Mouse (Mus musculus): ENCODE results near the gene Aff3. TPM values are rescaled to one million over a fixed set of nuclear protein-coding genes. Genes with fewer than 3 reads are reported as not detected.
A peak's percentile ranks its signal among the peaks of the same experiment; 100 is the strongest.

The Aff3 gene
- polyA plus RNA-seq, 1 experiment from 2014 or later = 25.7 TPM

DNA sequence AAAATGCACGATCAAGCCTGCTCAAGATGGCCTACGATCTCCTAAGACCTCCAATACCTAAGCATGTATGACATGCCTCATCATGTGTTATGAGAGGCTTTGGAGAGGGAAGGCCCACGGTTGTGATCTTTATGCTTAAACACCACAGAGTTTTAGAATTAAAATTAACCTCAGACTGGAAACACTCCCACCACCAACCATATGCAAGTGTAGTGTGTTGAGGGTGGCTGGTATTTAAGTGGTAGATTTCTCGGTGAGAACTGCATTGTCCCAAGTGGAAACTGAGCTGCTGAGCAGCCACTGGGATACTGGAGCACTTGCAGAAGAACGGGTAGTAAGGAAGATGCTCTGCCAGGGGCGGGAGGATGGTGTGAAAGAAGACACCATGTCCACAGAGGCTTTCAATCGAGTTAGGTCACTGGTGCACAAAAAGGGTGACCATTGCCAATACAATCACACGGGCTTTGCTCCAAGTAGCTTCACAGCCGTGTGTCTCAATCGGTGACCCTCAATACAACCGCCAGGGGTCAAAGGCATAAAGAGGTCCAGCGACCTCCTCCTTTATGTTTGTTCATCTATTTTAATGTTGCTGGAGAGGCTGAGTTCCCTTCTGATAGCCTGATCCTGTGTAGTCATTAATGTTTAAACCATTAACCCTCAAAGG, 150.7 kb downstream of the Aff3 start:
- no peak overlapping the region for H3K4me2 ChIP-seq
- H3K4me1 ChIP-seq = peaks cover 23% of the 10 kb centered on the region
- ATAC-seq (ENCODE audit: low FRiP score) = no peak
- no peaks in the 10 kb centered on the region for H3K36me3 ChIP-seq (replicated peaks)
- H3K27me3 ChIP-seq = no peaks in the 10 kb centered on the region
- no peak overlapping the region for H3K27ac ChIP-seq
- no peak overlapping the region for H3K9ac ChIP-seq
- no peaks in the 10 kb centered on the region for H3K9me3 ChIP-seq
- no peak overlapping the region for H3K4me3 ChIP-seq (replicated peaks)
- WGBS = 61% methylated on average over 12 of the region's 12 CpGs

DNA sequence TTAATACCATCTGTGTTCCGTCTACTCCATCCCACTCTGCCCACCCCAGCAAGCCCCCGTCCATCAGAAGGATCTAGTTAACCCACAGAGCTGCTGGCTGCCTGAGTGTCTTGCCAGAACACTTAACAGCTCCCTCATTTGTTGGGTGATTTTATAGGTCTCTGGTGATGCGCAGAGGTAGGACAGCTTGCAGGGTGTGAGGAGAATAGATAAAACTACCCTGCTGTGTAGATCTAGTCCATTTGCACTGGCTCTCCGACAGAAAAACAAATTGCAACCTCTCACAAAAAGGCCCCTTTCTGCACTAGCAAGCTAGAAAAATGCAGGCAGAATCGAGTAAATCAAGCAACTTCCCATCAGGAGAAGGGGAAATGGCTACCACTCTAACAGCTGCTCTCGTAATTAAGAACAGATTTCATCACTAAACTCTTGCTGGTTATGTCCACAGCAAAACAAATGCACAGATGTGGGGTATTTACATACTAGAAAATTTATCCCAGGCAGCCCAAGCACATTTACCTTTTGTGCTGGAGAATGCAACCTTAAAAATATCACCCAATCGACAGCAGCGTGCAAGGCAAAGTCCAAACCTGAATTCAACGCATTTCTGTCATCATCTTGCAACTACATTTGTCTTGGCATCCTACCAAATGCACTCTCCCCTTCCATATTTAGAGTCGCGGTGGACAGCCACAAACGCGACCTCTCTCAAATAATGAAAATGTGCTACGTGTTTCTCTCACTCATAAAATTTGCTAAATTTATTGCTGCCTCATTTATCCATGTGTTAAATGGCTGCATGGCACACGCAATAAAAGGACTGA, 152.3 kb downstream of the Aff3 start:
- no peak overlapping the region for H3K4me3 ChIP-seq (replicated peaks)
- H3K27ac ChIP-seq = peak overlapping the region; percentile 69
- H3K4me2 ChIP-seq = no peak overlapping the region
- H3K4me1 ChIP-seq = peaks cover 23% of the 10 kb centered on the region
- H3K27me3 ChIP-seq = no peaks in the 10 kb centered on the region
- ATAC-seq (ENCODE audit: low FRiP score) = 0 out of 2 replicates have a peak, but pooled peaks have one; percentile 27
- no peaks in the 10 kb centered on the region for H3K36me3 ChIP-seq (replicated peaks)
- H3K9ac ChIP-seq = no peak overlapping the region
- 58% methylated on average over 15 of the region's 15 CpGs for WGBS
- H3K9me3 ChIP-seq = no peaks in the 10 kb centered on the region

DNA sequence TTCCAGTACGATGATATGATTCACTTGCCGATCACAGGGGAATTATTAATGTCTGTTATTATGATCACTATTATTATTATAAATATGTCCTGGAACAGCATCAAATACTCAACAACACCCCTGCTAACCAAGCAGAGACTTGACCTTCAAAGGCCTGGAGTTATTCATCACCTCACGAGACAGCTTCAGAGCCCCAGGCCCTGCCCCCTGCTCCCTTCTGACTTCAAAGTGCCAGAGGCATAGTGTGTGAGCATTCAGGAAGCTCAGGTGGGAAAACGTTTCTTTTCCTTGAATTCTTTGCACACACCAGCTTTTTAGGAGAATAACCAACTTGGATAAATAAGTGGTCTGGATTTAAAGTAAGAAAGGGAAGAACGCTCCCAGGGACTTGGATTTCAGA, 153.7 kb downstream of the Aff3 start:
- H3K9ac ChIP-seq = no peak overlapping the region
- H3K4me3 ChIP-seq (replicated peaks) = no peak overlapping the region
- 0 out of 2 replicates have a peak overlapping the region, but pooled peaks have one; percentile 65 for H3K27ac ChIP-seq
- no peaks in the 10 kb centered on the region for H3K9me3 ChIP-seq
- no peaks in the 10 kb centered on the region for H3K36me3 ChIP-seq (replicated peaks)
- ATAC-seq (ENCODE audit: low FRiP score) = no peak
- WGBS = 72% methylated on average over 5 of the region's 5 CpGs
- H3K4me2 ChIP-seq = no peak overlapping the region
- peaks cover 29% of the 10 kb centered on the region for H3K4me1 ChIP-seq
- H3K27me3 ChIP-seq = no peaks in the 10 kb centered on the region

DNA sequence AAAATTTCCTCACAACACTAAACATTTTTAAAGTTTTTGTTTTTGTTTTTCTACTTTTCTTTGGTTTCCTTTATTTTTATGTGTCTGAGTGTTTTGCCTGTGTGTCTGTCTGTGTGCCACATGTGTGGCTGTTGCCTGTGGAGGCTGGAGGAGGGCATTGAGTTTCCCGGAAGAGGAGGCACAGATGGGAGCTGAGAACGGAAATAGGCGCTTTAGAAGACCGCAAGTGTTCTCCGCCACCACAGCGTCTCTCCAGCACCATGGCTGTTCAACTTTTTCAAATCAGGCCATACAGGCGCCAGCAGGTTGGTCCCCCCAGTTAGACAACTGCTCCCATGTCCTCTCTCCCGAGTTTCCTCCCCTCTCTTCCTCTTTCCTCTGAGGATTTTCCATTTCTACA, 155.5 kb downstream of the Aff3 start:
- H3K36me3 ChIP-seq (replicated peaks) = no peaks in the 10 kb centered on the region
- no peak overlapping the region for H3K9ac ChIP-seq
- H3K4me1 ChIP-seq = peaks cover 25% of the 10 kb centered on the region
- H3K27me3 ChIP-seq = no peaks in the 10 kb centered on the region
- no peak overlapping the region for H3K27ac ChIP-seq
- WGBS = 85% methylated on average over 8 of the region's 8 CpGs
- no peak for ATAC-seq (ENCODE audit: low FRiP score)
- H3K4me3 ChIP-seq (replicated peaks) = no peak overlapping the region
- no peaks in the 10 kb centered on the region for H3K9me3 ChIP-seq
- no peak overlapping the region for H3K4me2 ChIP-seq

DNA sequence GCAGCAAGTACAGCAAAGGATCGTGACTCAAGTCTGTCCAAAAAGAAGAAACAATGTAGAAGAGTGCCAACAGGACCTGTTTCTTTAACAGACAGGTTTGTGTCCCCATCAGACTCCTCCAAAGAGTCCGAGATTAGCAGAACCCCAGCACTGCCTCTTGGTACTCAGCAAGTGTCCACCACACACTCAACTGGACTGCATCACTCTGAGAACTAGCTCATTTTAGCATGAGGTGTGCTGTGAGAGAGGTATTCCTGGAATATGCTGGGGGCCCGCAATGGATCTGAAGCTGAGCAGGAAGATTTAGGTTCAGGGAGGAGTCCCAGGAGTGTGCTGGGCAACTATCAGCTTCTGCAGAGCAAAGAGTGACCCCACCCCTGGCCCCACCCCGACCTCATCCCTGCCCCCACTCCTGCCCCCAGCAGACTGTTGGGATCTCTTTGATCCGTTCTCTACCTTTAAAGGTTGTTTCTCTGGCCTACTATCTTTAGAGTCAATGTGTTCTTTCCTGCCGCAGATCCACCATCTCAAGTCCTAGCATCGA, 157.0 kb downstream of the Aff3 start:
- 93% methylated on average over 7 of the region's 7 CpGs for WGBS
- Histone ChIP-seq H3K9me3 (no peaks in the 10 kb centered on the region), H3K4me2 (no peak overlapping the region), H3K27ac (no peak overlapping the region), H3K36me3 (replicated peaks) (no peaks in the 10 kb centered on the region), H3K9ac (no peak overlapping the region), H3K4me3 (replicated peaks) (no peak overlapping the region), H3K27me3 (no peaks in the 10 kb centered on the region), H3K4me1 (peaks cover 28% of the 10 kb centered on the region)
- no peak for ATAC-seq (ENCODE audit: low FRiP score)

DNA sequence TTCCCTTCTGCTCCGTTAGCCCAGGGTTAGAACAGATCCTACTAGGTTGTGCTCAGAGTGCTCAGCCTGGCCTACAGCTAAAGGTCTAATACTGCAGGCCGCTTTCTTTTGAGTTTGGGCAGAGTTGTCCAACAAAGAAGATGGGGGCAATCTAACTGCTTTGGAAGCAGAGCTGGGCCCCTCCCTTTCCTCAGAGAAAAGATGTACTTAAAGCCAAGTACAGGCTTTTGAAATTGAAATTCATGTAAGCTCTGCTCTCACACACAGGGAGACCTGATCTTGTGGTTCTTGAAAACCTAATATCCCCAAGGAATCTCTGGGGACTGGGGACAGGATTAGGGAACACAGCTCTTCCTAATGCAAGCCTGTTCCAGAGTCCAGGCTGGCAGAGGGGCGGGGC, 158.4 kb downstream of the Aff3 start:
- H3K27ac ChIP-seq = no peak overlapping the region

DNA sequence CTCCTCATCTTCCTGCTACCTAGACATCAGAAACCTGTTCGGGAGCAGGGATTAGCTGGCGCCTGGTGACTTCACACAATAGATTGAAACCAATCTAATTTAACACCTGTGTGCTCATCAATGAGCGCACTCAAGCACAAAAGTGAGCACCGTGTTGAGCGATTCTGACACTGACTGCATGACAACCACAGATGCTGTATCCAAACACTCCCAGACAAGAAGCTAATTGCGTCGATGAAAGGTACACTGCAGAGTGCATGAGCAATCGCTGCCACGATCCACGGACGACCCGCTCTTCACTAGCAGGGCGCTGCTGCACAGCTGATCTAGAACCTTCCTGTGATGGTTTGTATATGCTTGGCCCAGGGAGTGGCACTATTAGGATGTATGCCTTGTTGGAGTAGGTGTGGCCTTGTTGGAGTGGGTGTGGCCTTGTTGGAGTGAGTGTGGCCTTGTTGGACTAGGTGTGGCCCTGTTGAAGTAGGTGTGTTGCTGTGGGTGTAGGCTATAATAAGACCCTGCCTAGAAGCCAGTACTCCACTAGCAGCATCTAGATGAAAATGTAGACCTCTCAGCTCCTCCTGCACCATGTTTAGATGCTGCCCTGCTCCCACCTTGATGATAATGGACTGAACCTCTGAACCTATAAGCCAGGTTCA, 161.2 kb downstream of the Aff3 start:
- Histone ChIP-seq H3K9me3 (no peaks in the 10 kb centered on the region), H3K4me1 (peaks cover 27% of the 10 kb centered on the region), H3K4me3 (replicated peaks) (no peak overlapping the region), H3K36me3 (replicated peaks) (no peaks in the 10 kb centered on the region), H3K4me2 (no peak overlapping the region), H3K27me3 (no peaks in the 10 kb centered on the region), H3K9ac (no peak overlapping the region), H3K27ac (peak overlapping the region; percentile 42; the same call in 1 of the 2 replicates)
- ATAC-seq (ENCODE audit: low FRiP score) = peak; percentile 75; the same call in 1 of the 2 replicates
- WGBS = 30% methylated on average over 13 of the region's 13 CpGs

More for the DNA sequence above, 158.4 kb downstream of the Aff3 start:
- Histone ChIP-seq H3K4me2 (no peak overlapping the region), H3K9me3 (no peaks in the 10 kb centered on the region), H3K4me3 (replicated peaks) (no peak overlapping the region), H3K9ac (no peak overlapping the region), H3K4me1 (peaks cover 30% of the 10 kb centered on the region), H3K36me3 (replicated peaks) (no peaks in the 10 kb centered on the region), H3K27me3 (no peaks in the 10 kb centered on the region)
- no peak for ATAC-seq (ENCODE audit: low FRiP score)
- 87% methylated on average over 3 of the region's 3 CpGs for WGBS

DNA sequence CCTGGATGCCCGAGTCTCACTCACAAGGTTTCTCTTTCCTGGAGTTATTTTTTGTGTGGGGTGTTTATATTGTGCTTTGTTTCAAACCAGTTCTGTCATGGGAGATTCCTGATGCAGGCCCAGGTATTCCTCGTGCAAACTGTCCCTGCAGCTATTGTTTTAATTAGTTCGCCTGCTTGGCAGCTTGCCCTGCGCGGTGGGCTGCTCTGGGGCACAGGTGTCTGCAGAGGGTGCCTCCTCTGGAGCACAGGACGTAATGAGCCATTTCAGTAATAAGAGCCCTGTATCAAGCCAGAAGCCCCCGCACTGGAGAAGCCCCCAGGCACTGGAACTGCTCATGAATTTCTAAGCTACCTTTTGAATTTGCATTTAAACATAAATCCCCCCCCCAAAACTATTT, 162.0 kb downstream of the Aff3 start:
- no peak overlapping the region for H3K9ac ChIP-seq
- H3K9me3 ChIP-seq = no peaks in the 10 kb centered on the region
- ATAC-seq (ENCODE audit: low FRiP score) = peak; percentile 73; the same call in 1 of the 2 replicates
- WGBS = 39% methylated on average over 7 of the region's 7 CpGs
- peak overlapping the region; percentile 26 for H3K27ac ChIP-seq
- no peaks in the 10 kb centered on the region for H3K36me3 ChIP-seq (replicated peaks)
- no peak overlapping the region for H3K4me3 ChIP-seq (replicated peaks)
- peak overlapping the region; percentile 10; the same call in 1 of the 2 replicates for H3K4me2 ChIP-seq
- peaks cover 32% of the 10 kb centered on the region for H3K4me1 ChIP-seq
- H3K27me3 ChIP-seq = no peaks in the 10 kb centered on the region

DNA sequence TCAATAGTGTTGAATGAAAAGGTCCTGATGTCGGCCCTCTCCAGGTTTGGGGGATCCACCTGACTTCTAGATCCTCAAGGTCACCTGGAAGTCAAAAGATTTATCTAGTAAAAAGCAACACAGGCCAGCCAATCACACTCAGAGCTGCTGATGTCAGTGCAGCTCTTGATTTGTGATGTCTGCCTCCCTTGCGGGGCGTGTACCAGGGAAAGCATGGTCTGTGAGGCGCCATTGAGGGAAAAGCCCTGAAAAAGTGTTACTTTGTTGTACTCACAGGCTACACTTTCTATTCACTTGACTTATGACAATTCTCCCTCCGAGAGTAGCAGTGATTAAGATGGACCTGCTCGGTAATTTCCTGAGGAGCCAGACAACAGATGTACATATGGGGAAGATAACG, 163.5 kb downstream of the Aff3 start:
- Histone ChIP-seq H3K9me3 (no peaks in the 10 kb centered on the region), H3K4me1 (peaks cover 42% of the 10 kb centered on the region), H3K9ac (no peak overlapping the region), H3K4me2 (no peak overlapping the region), H3K27ac (no peak overlapping the region), H3K4me3 (replicated peaks) (no peak overlapping the region), H3K36me3 (replicated peaks) (no peaks in the 10 kb centered on the region), H3K27me3 (no peaks in the 10 kb centered on the region)
- ATAC-seq (ENCODE audit: low FRiP score) = no peak
- WGBS = 87% methylated on average over 7 of the region's 7 CpGs

DNA sequence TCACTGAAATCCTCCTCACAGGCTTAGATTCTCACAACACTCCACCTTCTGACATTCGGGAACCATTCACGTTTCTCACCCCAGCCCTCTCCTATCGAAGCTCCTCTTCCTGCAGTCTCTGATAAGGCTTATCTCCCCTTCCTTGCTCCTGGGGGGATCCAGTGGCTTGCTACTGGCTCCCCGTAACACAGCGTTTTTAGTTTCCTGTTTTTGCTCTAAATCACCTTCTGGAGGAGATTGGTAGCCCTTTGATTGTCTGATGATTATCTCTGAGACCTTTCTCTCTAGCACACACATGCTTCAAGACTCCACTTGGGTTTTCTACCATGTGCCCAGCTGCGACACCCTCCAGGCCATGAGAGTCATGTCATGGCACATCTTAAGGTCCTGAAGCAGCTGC, 165.3 kb downstream of the Aff3 start:
- Histone ChIP-seq H3K4me3 (replicated peaks) (no peak overlapping the region), H3K36me3 (replicated peaks) (no peaks in the 10 kb centered on the region), H3K27me3 (no peaks in the 10 kb centered on the region), H3K9me3 (no peaks in the 10 kb centered on the region), H3K4me2 (no peak overlapping the region), H3K9ac (no peak overlapping the region), H3K4me1 (peaks cover 43% of the 10 kb centered on the region), H3K27ac (no peak overlapping the region)
- ATAC-seq (ENCODE audit: low FRiP score) = no peak
- WGBS = 87% methylated on average over 6 of the region's 6 CpGs

DNA sequence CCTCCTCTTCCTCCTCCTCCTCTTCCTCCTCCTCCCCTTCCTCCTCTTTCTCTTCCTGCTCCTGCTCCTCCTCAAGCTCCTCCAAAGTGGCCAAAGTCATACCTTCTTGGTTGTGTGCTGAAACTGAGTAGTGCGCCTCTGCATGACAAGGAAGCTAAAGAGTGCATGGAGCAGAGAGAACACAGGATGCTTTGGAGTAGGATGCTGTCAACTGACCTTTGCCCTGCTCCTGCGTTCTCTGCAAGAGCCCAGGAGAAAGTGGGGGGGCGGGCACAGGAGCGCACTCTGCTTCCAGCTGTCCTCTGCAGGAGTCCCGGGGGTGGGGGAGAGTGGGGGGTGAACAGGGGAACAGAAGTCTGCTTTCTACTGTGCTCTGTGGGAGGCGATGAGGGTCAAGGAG, 167.2 kb downstream of the Aff3 start:
- Histone ChIP-seq H3K9me3 (no peaks in the 10 kb centered on the region), H3K4me3 (replicated peaks) (no peak overlapping the region), H3K4me2 (no peak overlapping the region), H3K9ac (no peak overlapping the region), H3K27me3 (no peaks in the 10 kb centered on the region), H3K36me3 (replicated peaks) (no peaks in the 10 kb centered on the region), H3K4me1 (peaks cover 32% of the 10 kb centered on the region), H3K27ac (no peak overlapping the region)
- 18% methylated on average over 6 of the region's 6 CpGs for WGBS
- ATAC-seq (ENCODE audit: low FRiP score) = no peak

DNA sequence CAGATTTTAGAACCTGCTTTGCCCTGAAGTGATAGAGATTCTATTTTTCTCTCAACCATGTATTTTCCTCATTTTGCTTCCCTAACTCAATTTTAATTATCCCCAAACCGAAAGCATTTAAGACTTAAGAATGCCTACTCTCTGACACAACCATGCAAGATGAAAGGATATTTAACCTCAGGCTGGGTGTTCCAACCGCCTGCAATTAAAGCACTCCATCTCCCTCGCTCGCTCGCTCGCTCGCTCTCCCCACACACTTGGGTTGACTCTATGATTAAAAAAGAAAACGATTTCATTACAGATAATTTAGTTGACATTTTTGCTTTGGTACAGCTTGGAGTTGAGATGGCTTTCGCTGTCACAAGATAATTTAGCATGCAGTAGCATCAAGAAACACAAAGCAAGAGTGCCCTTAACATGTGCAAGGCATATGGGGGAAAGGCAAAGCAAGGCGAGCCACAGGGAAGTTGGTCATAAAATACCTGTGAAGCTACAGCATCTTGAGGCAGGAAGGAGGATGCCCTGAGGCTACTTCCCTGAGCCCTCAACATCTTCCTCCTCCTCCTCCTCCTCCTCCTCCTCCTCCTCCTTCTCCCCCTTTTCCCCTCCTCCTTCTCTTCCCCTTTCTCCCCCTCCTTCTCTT, 167.7 kb downstream of the Aff3 start:
- H3K9ac ChIP-seq = no peak overlapping the region
- no peaks in the 10 kb centered on the region for H3K9me3 ChIP-seq
- H3K4me2 ChIP-seq = no peak overlapping the region
- WGBS = 51% methylated on average over 10 of the region's 10 CpGs
- H3K4me1 ChIP-seq = peaks cover 29% of the 10 kb centered on the region
- H3K4me3 ChIP-seq (replicated peaks) = no peak overlapping the region
- 0 out of 2 replicates have a peak overlapping the region, but pooled peaks have one; percentile 31 for H3K27ac ChIP-seq
- no peaks in the 10 kb centered on the region for H3K27me3 ChIP-seq
- no peak for ATAC-seq (ENCODE audit: low FRiP score)
- H3K36me3 ChIP-seq (replicated peaks) = no peaks in the 10 kb centered on the region

All from forebrain, embryonic 12.5 days (tissue).